Mouse (Mus musculus) forebrain, embryonic 11.5 days (tissue): ENCODE measurements at regions not wholly inside any gene's neighbourhood (a gene's known extent, or its start where the extent isn't known, plus 50 kb on each side); places are given as distances from the start of the nearest gene placed in this dataset.
"Not testable (repeated sequence)": the region's sequence is repeated elsewhere in the genome, so short reads cannot be mapped to it uniquely, and the experiment has no call there.

Experiments used
- ATAC-seq: fragments of 200-750 bp; cut with Nextera tagmentation; replicated peaks from 2 replicates; pipeline ENCODE4 v1.8.0; 2017; ENCODE audit warnings: moderate TSS enrichment; ENCODE audit not compliant: low FRiP score
- DNase-seq: peaks from one replicate; pipeline ENCODE4 v3.0.0-alpha.2; 2017; ENCODE audit warnings: low spot score
- H3K27ac ChIP-seq: fragments of 300-500 bp; sonication (generic); 2 replicates; pipeline ENCODE4 v1.5.1; 2014; ENCODE audit warnings: low read depth, low read length
- H3K27me3 ChIP-seq: fragments of 300-500 bp; sonication (generic); 2 replicates; pipeline ENCODE4 v1.6.1; 2014; ENCODE audit warnings: mild to moderate bottlenecking, low read length, mixed read lengths; ENCODE audit not compliant: control insufficient read depth, insufficient read depth
- H3K36me3 ChIP-seq: fragments of 300-500 bp; sonication (generic); 2 replicates; pipeline ENCODE4 v1.6.1; 2014; ENCODE audit warnings: mild to moderate bottlenecking, low read length, moderate library complexity, mixed read lengths; ENCODE audit not compliant: control insufficient read depth, insufficient read depth
- H3K4me1 ChIP-seq: fragments of 300-500 bp; sonication (generic); replicated peaks from 2 replicates; pipeline ENCODE4 v1.6.1; 2014; ENCODE audit warnings: low read length, mixed read lengths; ENCODE audit not compliant: control insufficient read depth, insufficient read depth
- H3K4me2 ChIP-seq: fragments of 300-500 bp; sonication (generic); 2 replicates; pipeline ENCODE4 v1.6.1; 2014; ENCODE audit warnings: low read depth, mild to moderate bottlenecking, low read length, moderate library complexity, mixed read lengths; ENCODE audit not compliant: severe bottlenecking
- H3K4me3 ChIP-seq: fragments of 300-500 bp; sonication (generic); 2 replicates; pipeline ENCODE4 v1.5.1; 2014; ENCODE audit warnings: low read depth, low read length
- H3K9ac ChIP-seq: fragments of 300-500 bp; sonication (generic); 2 replicates; pipeline ENCODE4 v1.6.1; 2014; ENCODE audit warnings: low read length
- H3K9me3 ChIP-seq: fragments of 300-500 bp; sonication (generic); 2 replicates; pipeline ENCODE4 v1.6.1; 2016; ENCODE audit warnings: low read length, mixed read lengths; ENCODE audit not compliant: control insufficient read depth
- WGBS: fragments of 180-500 bp; shearing (Covaris S2); extraction: QIAGEN DNeasy Blood & Tissue Kit; methylation state at CpG from one replicate; pipeline ENCODE4 v1.1.7; 2014; 5-methylcytosine and 5-hydroxymethylcytosine counted together

DNA sequence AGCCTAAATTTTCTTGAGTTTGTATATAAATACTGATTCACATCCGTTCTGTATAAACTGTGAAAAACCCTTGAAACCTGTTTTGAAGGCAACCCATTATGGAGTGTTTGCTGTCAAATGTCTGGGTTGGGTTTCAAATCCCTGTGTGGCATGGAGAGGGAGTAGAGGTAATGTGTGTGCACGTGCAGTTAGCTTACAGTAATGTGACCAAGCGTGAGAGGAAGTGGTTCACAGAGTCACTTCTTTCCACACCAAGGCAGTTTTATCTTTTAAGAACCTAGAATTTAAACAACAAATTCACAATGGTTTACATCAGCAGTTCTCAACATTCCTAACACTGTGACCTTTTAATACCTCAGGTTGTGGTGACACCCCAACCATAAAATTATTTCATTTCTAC, 464.1 kb upstream of the Acvr2a start:
- no peaks in the 10 kb centered on the region for H3K27me3 ChIP-seq
- no peak overlapping the region for H3K9ac ChIP-seq
- H3K36me3 ChIP-seq = no peaks in the 10 kb centered on the region
- DNase-seq (no peak), ATAC-seq (no peak)
- H3K4me1 ChIP-seq = no peaks in the 10 kb centered on the region
- H3K27ac ChIP-seq = no peak overlapping the region
- WGBS = 84% methylated on average over 3 of the region's 3 CpGs
- no peak overlapping the region for H3K4me2 ChIP-seq
- no peak overlapping the region for H3K4me3 ChIP-seq
- H3K9me3 ChIP-seq = no peaks in the 10 kb centered on the region

DNA sequence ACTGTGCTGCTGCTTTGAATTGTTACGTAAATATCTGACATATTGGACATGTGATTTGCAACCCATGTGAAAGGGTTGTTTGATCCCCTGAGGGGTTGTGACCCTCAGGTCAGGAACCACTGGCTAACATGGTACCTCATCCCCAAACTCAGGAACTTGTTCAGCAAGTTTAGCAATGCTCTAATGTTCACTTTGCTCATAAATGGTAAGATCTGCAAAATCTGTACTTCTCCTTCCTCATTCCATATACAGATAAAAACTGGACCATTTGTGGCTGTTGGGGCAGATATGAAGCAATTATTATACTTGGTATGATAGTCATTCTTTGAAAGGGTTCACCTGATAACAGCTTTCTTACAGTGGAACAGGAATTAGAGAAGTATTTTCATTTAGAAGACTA, 463.7 kb upstream of the Acvr2a start:
- H3K9me3 ChIP-seq = no peaks in the 10 kb centered on the region
- no peak overlapping the region for H3K4me2 ChIP-seq
- no peak overlapping the region for H3K27ac ChIP-seq
- ATAC-seq (no peak), DNase-seq (no peak)
- H3K27me3 ChIP-seq = no peaks in the 10 kb centered on the region
- H3K36me3 ChIP-seq = no peaks in the 10 kb centered on the region
- no peaks in the 10 kb centered on the region for H3K4me1 ChIP-seq
- H3K9ac ChIP-seq = no peak overlapping the region
- 93% methylated on average over 1 of the region's 1 CpGs for WGBS
- no peak overlapping the region for H3K4me3 ChIP-seq

DNA sequence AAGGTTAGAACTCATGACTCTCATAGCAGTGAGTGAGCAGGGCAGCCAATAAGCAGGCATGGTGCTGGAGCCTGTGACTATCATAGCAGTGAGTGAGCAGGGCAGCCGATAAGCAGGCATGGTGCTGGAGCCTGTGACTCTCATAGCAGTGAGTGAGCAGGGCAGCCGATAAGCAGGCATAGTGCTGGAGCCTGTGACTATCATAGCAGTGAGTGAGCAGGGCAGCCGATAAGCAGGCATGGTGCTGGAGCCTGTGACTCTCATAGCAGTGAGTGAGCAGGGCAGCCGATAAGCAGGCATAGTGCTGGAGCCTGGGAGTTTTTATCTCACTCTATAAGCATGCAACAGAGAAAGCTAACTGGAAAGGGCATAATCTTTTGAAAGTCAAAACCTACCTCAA, 442.3 kb upstream of the Acvr2a start:
- not testable (repeated sequence) for H3K27ac ChIP-seq, DNase-seq, H3K4me2 ChIP-seq, H3K4me3 ChIP-seq, H3K36me3 ChIP-seq, H3K27me3 ChIP-seq, H3K9ac ChIP-seq, ATAC-seq, H3K4me1 ChIP-seq, H3K9me3 ChIP-seq
- WGBS = 88% methylated on average over 4 of the region's 4 CpGs

DNA sequence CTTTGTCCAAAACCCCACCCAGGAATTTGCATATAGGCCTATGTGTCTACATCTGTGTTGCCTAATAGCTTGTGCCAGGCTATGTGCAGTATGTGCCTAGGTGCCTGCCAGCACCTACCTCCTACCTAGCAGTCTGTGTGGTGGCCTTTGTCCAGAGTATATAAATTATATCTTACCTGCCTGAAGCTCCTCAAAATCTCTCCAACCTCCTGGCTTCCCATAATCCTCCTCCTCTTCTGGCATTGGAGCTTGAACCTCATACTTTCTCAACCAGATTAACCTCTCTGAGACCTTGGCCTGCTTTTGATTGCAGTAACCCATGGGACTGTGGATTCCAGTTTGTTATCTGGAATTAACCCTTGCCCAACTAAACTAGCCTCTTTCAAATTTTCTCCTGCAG, 440.8 kb upstream of the Acvr2a start:
- Histone ChIP-seq H3K36me3 (no peaks in the 10 kb centered on the region), H3K27me3 (no peaks in the 10 kb centered on the region), H3K4me1 (no peaks in the 10 kb centered on the region), H3K27ac (no peak overlapping the region), H3K4me2 (no peak overlapping the region), H3K9ac (no peak overlapping the region), H3K9me3 (no peaks in the 10 kb centered on the region), H3K4me3 (no peak overlapping the region)
- no peak for DNase-seq
- ATAC-seq = no peak

DNA sequence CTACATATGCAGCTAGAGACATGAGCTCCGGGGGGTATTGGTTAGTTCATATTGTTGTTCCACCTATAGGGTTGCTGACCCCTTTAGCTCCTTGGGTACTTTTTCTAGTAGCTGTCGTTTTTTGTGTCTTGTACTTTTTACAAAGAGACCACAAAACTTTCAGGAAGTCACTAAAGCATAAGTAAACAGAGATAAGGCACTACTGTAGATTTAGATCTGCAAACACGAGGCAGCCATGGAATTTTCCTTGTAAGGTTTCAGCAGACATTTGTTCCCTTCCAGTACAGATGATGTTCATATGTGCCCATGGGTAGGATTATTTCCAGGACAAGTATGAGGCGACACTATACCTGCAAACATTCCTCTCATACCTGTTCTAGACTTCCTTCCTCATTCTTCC, 439.6 kb upstream of the Acvr2a start:
- Histone ChIP-seq H3K27me3 (no peaks in the 10 kb centered on the region), H3K9me3 (no peaks in the 10 kb centered on the region), H3K9ac (no peak overlapping the region), H3K36me3 (no peaks in the 10 kb centered on the region), H3K27ac (no peak overlapping the region), H3K4me1 (no peaks in the 10 kb centered on the region), H3K4me2 (no peak overlapping the region), H3K4me3 (no peak overlapping the region)
- no peak for ATAC-seq
- 85% methylated on average over 4 of the region's 4 CpGs for WGBS
- no peak for DNase-seq

GRCm38 (mm10) chr2:48378160-48378559, 435.7 kb upstream of the Acvr2a start:
- H3K4me2 ChIP-seq = no peak overlapping the region
- 73% methylated on average over 1 of the region's 1 CpGs for WGBS
- H3K36me3 ChIP-seq = no peaks in the 10 kb centered on the region
- no peaks in the 10 kb centered on the region for H3K27me3 ChIP-seq
- H3K9ac ChIP-seq = no peak overlapping the region
- DNase-seq (no peak), ATAC-seq (no peak)
- H3K27ac ChIP-seq = no peak overlapping the region
- H3K9me3 ChIP-seq = no peaks in the 10 kb centered on the region
- H3K4me1 ChIP-seq = no peaks in the 10 kb centered on the region
- no peak overlapping the region for H3K4me3 ChIP-seq

DNA sequence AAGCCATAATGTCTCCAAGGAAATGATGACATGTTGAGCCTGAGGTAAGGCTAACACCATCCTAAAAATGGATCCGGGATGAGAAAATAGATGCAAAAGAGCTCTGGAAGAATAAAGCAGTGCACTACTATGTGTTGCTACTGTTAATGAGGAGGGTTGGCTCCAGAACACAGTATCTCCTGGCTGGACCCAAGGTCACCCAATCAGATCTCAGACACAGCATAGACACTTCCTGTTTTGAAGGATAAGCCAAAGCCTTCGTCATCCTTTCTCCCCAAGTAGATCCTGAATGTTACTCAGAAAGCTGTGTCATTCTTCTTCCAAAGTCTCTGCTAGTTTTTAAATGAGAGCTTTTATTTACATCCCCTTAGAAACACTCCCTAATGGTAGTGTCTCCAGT, 435.2 kb upstream of the Acvr2a start:
- no peaks in the 10 kb centered on the region for H3K9me3 ChIP-seq
- H3K36me3 ChIP-seq = no peaks in the 10 kb centered on the region
- H3K27ac ChIP-seq = no peak overlapping the region
- WGBS = 85% methylated on average over 2 of the region's 2 CpGs
- H3K27me3 ChIP-seq = no peaks in the 10 kb centered on the region
- H3K9ac ChIP-seq = no peak overlapping the region
- no peak for ATAC-seq
- no peak for DNase-seq
- H3K4me3 ChIP-seq = no peak overlapping the region
- no peaks in the 10 kb centered on the region for H3K4me1 ChIP-seq
- H3K4me2 ChIP-seq = no peak overlapping the region

- 72% methylated on average over 5 of the region's 5 CpGs for WGBS
- Histone ChIP-seq H3K4me3 (no peak overlapping the region), H3K27me3 (no peaks in the 10 kb centered on the region), H3K4me2 (no peak overlapping the region), H3K36me3 (no peaks in the 10 kb centered on the region), H3K27ac (no peak overlapping the region), H3K9ac (no peak overlapping the region), H3K4me1 (no peaks in the 10 kb centered on the region), H3K9me3 (no peaks in the 10 kb centered on the region)
- DNase-seq (no peak), ATAC-seq (no peak)
Measured at GRCm38 (mm10) chr2:48380140-48380539, 433.8 kb upstream of the Acvr2a start.

- Histone ChIP-seq H3K4me2 (no peak overlapping the region), H3K4me1 (no peaks in the 10 kb centered on the region), H3K9ac (no peak overlapping the region), H3K27ac (no peak overlapping the region), H3K9me3 (no peaks in the 10 kb centered on the region), H3K4me3 (no peak overlapping the region), H3K27me3 (no peaks in the 10 kb centered on the region), H3K36me3 (no peaks in the 10 kb centered on the region)
- DNase-seq (no peak), ATAC-seq (no peak)
- WGBS = 79% methylated on average over 2 of the region's 2 CpGs
Measured at GRCm38 (mm10) chr2:48380786-48381185, 433.1 kb upstream of the Acvr2a start.
